Mouse (Mus musculus) adrenal gland, postnatal 10 days (tissue): Measurements from ENCODE around the gene Ramp2. TPM values are rescaled to one million over a fixed set of nuclear protein-coding genes. Genes with fewer than 3 reads are reported as not detected.

ENCODE experiments used
- DNase-seq: peaks from one replicate; pipeline ENCODE4 v3.0.0; 2021; ENCODE audit warnings: mixed read lengths
- total RNA-seq, 2 experiments: library from RNA; stranded (reverse); gene quantifications; 2 replicates each; pipeline ENCODE4 v1.2.3; 2021

The Ramp2 gene
- total RNA-seq, 2 experiments from 2014 or later: 101 to 116 TPM

- no peak for DNase-seq
Measured at GRCm38 (mm10) chr11:101269577-101270116, 23.8 kb downstream of the Ramp2 start.

GRCm38 (mm10) chr11:101272446-101272845 lies 26.6 kb downstream of the Ramp2 start:
- DNase-seq: no peak

GRCm38 (mm10) chr11:101275309-101275708 lies 29.5 kb downstream of the Ramp2 start:
- no peak for DNase-seq

- DNase-seq: no peak
Measured at GRCm38 (mm10) chr11:101276319-101277070, 30.7 kb downstream of the Ramp2 start.

GRCm38 (mm10) chr11:101277381-101278222 lies 31.8 kb downstream of the Ramp2 start:
- DNase-seq: no peak

- DNase-seq: peak; percentile 87
Measured at GRCm38 (mm10) chr11:101278223-101279192, 32.7 kb downstream of the Ramp2 start, which contains the start of the genes Cntd1 and Coa3. Gene Cntd1 (plus strand): TSS chr11:101279012. Gene Coa3 (minus strand): TSS chr11:101279114.

- no peak for DNase-seq
Measured at GRCm38 (mm10) chr11:101279193-101279569, 33.4 kb downstream of the Ramp2 start.

- DNase-seq: no peak
Measured at GRCm38 (mm10) chr11:101280837-101281236, 35.0 kb downstream of the Ramp2 start.

GRCm38 (mm10) chr11:101282896-101283295 lies 37.1 kb downstream of the Ramp2 start:
- DNase-seq: no peak

- no peak for DNase-seq
Measured at GRCm38 (mm10) chr11:101283805-101284204, 38.0 kb downstream of the Ramp2 start.

GRCm38 (mm10) chr11:101287306-101287705 lies 41.5 kb downstream of the Ramp2 start:
- DNase-seq: peak; percentile 55

GRCm38 (mm10) chr11:101291231-101291630 lies 45.4 kb downstream of the Ramp2 start:
- DNase-seq: no peak

- no peak for DNase-seq
Measured at GRCm38 (mm10) chr11:101295191-101295590, 49.4 kb downstream of the Ramp2 start.

GRCm38 (mm10) chr11:101300881-101301280 lies 55.1 kb downstream of the Ramp2 start:
- DNase-seq: no peak

GRCm38 (mm10) chr11:101301299-101302003 lies 55.6 kb downstream of the Ramp2 start:
- no peak for DNase-seq

GRCm38 (mm10) chr11:101302004-101302798 lies 56.4 kb downstream of the Ramp2 start, which contains the start of gene Becn1:
Gene Becn1 (minus strand): TSS chr11:101302286.
- DNase-seq: peak; percentile 99

- no peak for DNase-seq
Measured at GRCm38 (mm10) chr11:101307744-101308143, 61.9 kb downstream of the Ramp2 start.
